Comparison of ENCODE assay signal across 10 mouse cellular contexts in genomic region chr4:98739753-98740152, GRCm38 (mm10). TPM values are rescaled to one million over a fixed set of nuclear protein-coding genes. Genes with fewer than 3 reads are reported as not detected.
DNase-seq lines count a peak whose midpoint lies in the region; ATAC-seq and TF ChIP-seq lines count a peak whose summit lies in the region.
"Had no signal": no experiment of that assay in that cellular context is flagged by ENCODE, and none has a peak within 500 bp of the region (broad histone marks: within the 10 kb centered on the region; RNA-seq: fewer than 3 reads in every experiment).

No protein-coding gene starts in this region.

- H3K4me3 ChIP-seq in gastrocnemius, adult 2 months, result no peak overlapping the region
- H3K4me3 ChIP-seq in liver, postnatal 0 days (ENCODE audit: low read depth, low read length), result no peak overlapping the region
- no peak overlapping the region for H3K4me3 ChIP-seq in cortical plate, adult 2 months (ENCODE audit: insufficient read depth, low read length)

- H3K27me3 ChIP-seq in liver, postnatal 0 days (ENCODE audit: insufficient read depth, low read length), result no peaks in the 10 kb centered on the region

- no peak overlapping the region for H3K27ac ChIP-seq in gastrocnemius, adult 2 months
- no peak overlapping the region for H3K27ac ChIP-seq in liver, postnatal 0 days (ENCODE audit: low read depth)
- no peak overlapping the region for H3K27ac ChIP-seq in cortical plate, adult 2 months (ENCODE audit: insufficient read depth, low read length)

- TF ChIP-seq EP300 in liver, postnatal 0 days (IDR thresholded peaks at IDR 0.05; ENCODE audit: low read depth), result no peak

- TF ChIP-seq POLR2A in cortical plate, adult 2 months (IDR thresholded peaks at IDR 0.05; ENCODE audit: extremely low read depth, insufficient read depth, low read length), result no peak

- peak; percentile 71 for TF ChIP-seq CTCF in gastrocnemius, adult 2 months (IDR thresholded peaks at IDR 0.05)
- peak; percentile 54 for TF ChIP-seq CTCF in liver, postnatal 0 days (IDR thresholded peaks at IDR 0.05; ENCODE audit: low read depth)
- peak; percentile 48; the same call in 1 of the 2 replicates for TF ChIP-seq CTCF in cortical plate, adult 2 months (IDR thresholded peaks at IDR 0.05; ENCODE audit: extremely low read depth, insufficient read depth, low read length)

- no peaks in the 10 kb centered on the region for H3K9me3 ChIP-seq in liver, postnatal 0 days (ENCODE audit: low read length)

- intact Hi-C loops in gastrocnemius, adult 2 months (cut with DNase I), result loop anchor here (2.0 kb wide), 1 partner anchor 147 kb away; no protein-coding TSS in a partner anchor

- H3K4me1 ChIP-seq in liver, postnatal 0 days (ENCODE audit: insufficient read depth), result no peaks in the 10 kb centered on the region
- no peaks in the 10 kb centered on the region for H3K4me1 ChIP-seq in cortical plate, adult 2 months (ENCODE audit: control insufficient read depth, insufficient read depth, low read length)

- no peak overlapping the region for H3K9ac ChIP-seq in liver, postnatal 0 days (replicated peaks)

- 47% methylated on average over 2 of the region's 2 CpGs for WGBS in liver, postnatal 0 days (ENCODE audit: insufficient replicate concordance)

- no peak overlapping the region for H3K4me2 ChIP-seq in liver, postnatal 0 days (ENCODE audit: low read depth, low read length)

- DNase-seq in gastrocnemius, adult 2 months, result no peak
- DNase-seq in gastrocnemius, postnatal 4 days (ENCODE audit: low spot score in 2 of 2), result no peak
- no peak for DNase-seq in liver, postnatal 0 days
- DNase-seq in liver, result no peak
- peak; percentile 22 for DNase-seq in lung, postnatal 25 days (ENCODE audit: low spot score)
- no peak for DNase-seq in gastrocnemius, postnatal 10 days
- DNase-seq in layer of hippocampus, adult 9-10 months (ENCODE audit: low spot score), result no peak

- no peak for ATAC-seq in liver, postnatal 0 days

- no peaks in the 10 kb centered on the region for H3K36me3 ChIP-seq in liver, postnatal 0 days (replicated peaks; ENCODE audit: insufficient read depth, low read length)

RNA-seq across cellular contexts. Expression of gene L1td1, which starts 13.2 kb away (rescaled TPM):
- not detected for total RNA-seq in gastrocnemius, adult 2 months (2021)
- not detected for total RNA-seq in gastrocnemius, postnatal 4 days (2021)
- not detected in 2 replicates for polyA plus RNA-seq in liver, postnatal 0 days (2015; fragmentation: Nextera tagmentation; extraction: Ambion mirVana)
- 0.02 TPM in 1 of 2 replicates, not detected in the other for polyA plus RNA-seq in cortical plate, adult 2 months (2012; rRNA removed)
- total RNA-seq in gastrocnemius, postnatal 10 days (2021), result not detected
- total RNA-seq: left cerebral cortex, postnatal 10 days had no signal
- polyA plus RNA-seq: heart, embryonic 16.5 days had no signal
